Mouse (Mus musculus) left cerebral cortex, postnatal 36 days (tissue): Measurements from ENCODE around the gene Zfp526. TPM values are rescaled to one million over a fixed set of nuclear protein-coding genes. Genes with fewer than 3 reads are reported as not detected.

Experiments
- DNase-seq, 2 experiments: peaks; one replicate each; pipeline ENCODE4 v3.0.0; 2021 to 2022; ENCODE audit warnings: low spot score in 2 of 2, mixed read lengths in 1 of 2
- intact Hi-C: fragments of 180-260 bp; cut with DNase I; formaldehyde crosslinking; loops from one replicate; pipeline ENCODE4 v1.15.1; 2025
- microRNA-seq: library from miRNA; unstranded; fragments of <30 nt; microRNA quantifications from one replicate; pipeline ENCODE4 v1.2.0, GENCODE M21; 2022
- total RNA-seq, 2 experiments: library from RNA; stranded (reverse); gene quantifications; 2 replicates each; pipeline ENCODE4 v1.2.3; 2021

Gene Zfp526
- total RNA-seq, 2 experiments from 2014 or later = 11.3 to 11.5 TPM

GRCm38 (mm10) chr7:25273259-25274241 is 52.3 kb downstream of the Zfp526 start:
- no peak for DNase-seq
- intact Hi-C loops = no loop called here

DNA sequence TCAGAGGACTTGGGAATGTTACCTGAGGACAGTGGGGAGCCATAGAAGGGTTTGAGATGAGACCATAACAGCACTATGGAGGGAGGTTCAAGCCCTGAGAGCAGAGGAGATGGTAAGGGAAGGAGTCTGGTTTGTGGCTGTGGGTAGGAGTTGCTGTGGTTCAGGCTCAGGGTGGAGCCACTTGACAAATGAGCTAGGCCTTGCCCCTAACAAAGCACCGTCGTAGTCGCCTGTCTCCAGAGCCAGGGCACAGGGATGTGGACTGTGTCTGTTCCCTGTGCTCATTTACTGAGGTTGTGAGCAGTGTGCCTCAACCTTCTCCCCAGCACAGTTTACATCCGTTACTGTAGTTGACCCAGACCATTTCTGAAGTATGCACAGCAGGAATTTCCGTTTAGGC is 53.3 kb downstream of the Zfp526 start:
- DNase-seq = no peak
- intact Hi-C loops = no loop called here

DNA sequence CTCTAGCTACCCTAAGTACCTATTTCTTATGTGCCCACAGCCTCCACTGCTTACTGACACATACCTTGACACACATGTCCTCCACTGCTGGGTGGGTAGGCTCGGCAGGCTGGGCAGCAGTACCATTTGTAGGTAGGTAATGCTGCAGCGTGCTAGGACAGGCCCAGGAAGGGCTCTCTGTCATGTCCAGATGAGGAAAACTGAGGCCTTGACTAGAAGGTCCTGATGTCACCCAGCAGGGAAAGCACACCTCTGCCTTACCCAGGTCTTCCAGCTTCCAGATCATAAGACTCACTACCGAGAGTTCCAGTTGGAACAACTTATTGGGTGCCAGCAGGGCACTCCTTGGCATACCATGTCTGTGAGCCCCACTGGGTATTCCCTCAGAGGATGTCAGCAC is 53.8 kb downstream of the Zfp526 start:
- no peak for DNase-seq
- intact Hi-C loops = no loop called here

- no peak for DNase-seq
- intact Hi-C loops = no loop called here
Observed at GRCm38 (mm10) chr7:25275555-25276298, 54.5 kb downstream of the Zfp526 start.

Small RNAs within 50 kb of the gene (microRNA-seq; reads per million reads assigned to microRNA genes)
- not detected for gene Mir7048

Other genes starting within 250 kb of the Zfp526 start
- gene Rabac1, start 248.7 kb upstream of the Zfp526 start, total RNA-seq = 100 to 1,000 TPM; 276 to 329 TPM
- 1,000 to 10,000 TPM; 2,106 to 2,179 TPM for gene Atp1a3, start 215.5 kb upstream of the Zfp526 start, total RNA-seq
- 100 to 1,000 TPM; 225 to 248 TPM for gene Grik5, start 149.1 kb upstream of the Zfp526 start, total RNA-seq
- 10 to 100 TPM; 34.9 to 40.4 TPM for gene Zfp574, start 148.9 kb upstream of the Zfp526 start, total RNA-seq
- 10 to 100 TPM in 1 of 2 experiments, 1 to 10 TPM in 1; 8.4 to 15.4 TPM for gene Pou2f2, start 41.7 kb upstream of the Zfp526 start, total RNA-seq
- 10 to 100 TPM; 25.4 to 28.4 TPM for gene Dedd2, start 810 bp upstream of the Zfp526 start, total RNA-seq
- gene Gsk3a, start 16.4 kb downstream of the Zfp526 start, total RNA-seq = 100 to 1,000 TPM; 206 to 237 TPM
- gene Erf, start 29.3 kb downstream of the Zfp526 start, total RNA-seq = 10 to 100 TPM; 55.8 to 76.2 TPM
- gene Cic, start 46.3 kb downstream of the Zfp526 start, total RNA-seq = 100 to 1,000 TPM; 206 to 234 TPM
- 10 to 100 TPM; 24.0 to 25.5 TPM for gene Pafah1b3, start 76.6 kb downstream of the Zfp526 start, total RNA-seq
- not detected for gene Prr19, start 80.0 kb downstream of the Zfp526 start, total RNA-seq
- gene Tmem145, start 84.7 kb downstream of the Zfp526 start, total RNA-seq = 10 to 100 TPM; 44.4 to 57.4 TPM
- 100 to 1,000 TPM; 108 to 110 TPM for gene Megf8, start 95.7 kb downstream of the Zfp526 start, total RNA-seq
- gene Cnfn, start 148.3 kb downstream of the Zfp526 start, total RNA-seq = not detected
- gene Lipe, start 177.3 kb downstream of the Zfp526 start, total RNA-seq = 10 to 100 TPM in 1 of 2 experiments, 1 to 10 TPM in 1; 6.0 to 11.2 TPM
- not detected for gene Cxcl17, start 191.5 kb downstream of the Zfp526 start, total RNA-seq